Mouse (Mus musculus) embryonic fibroblast, embryonic 13.5 days (primary cell): Measurements from ENCODE around the gene Lif.

ENCODE experiments used
- CTCF ChIP-seq: IDR thresholded peaks from 2 replicates; pipeline ENCODE4 v1.5.1; 2011; ENCODE audit warnings: mild to moderate bottlenecking, control low read depth, low read length, moderate library complexity, borderline replicate concordance; ENCODE audit not compliant: insufficient read depth
- POLR2A ChIP-seq: IDR thresholded peaks from 2 replicates; pipeline ENCODE4 v1.6.1; 2011; ENCODE audit warnings: low read depth, mild to moderate bottlenecking, control low read depth, low read length, moderate library complexity

DNA sequence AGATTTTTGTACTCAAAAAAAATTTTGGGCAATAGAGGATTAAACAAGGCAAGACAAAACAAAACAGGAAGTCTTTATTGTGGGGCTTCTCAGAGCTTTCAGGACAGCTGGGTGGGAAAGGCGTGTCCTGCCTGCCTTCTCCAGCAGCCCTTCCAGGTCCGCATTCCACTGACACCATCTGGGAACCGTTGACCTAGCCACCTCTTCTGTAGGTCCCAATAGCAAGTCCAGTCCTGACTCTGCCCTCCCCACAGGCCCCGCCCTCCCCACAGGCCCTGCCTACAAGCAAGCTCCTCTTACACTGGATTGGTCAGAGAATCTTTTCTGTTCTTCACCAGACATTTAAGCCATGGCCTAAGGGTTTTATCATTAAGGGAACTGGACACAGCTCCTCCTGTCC is 26.3 kb downstream of the Lif start:
- no peak for TF ChIP-seq CTCF
- no peak for TF ChIP-seq POLR2A
